Comparison of ENCODE assay signal across 26 mouse cellular contexts in genomic region chr13:42901837-42902236, GRCm38 (mm10).
DNase-seq lines count a peak whose midpoint lies in the region; ATAC-seq and TF ChIP-seq lines count a peak whose summit lies in the region.
"Had no signal": no experiment of that assay in that cellular context is flagged by ENCODE, and none has a peak within 500 bp of the region (broad histone marks: within the 10 kb centered on the region; RNA-seq: fewer than 3 reads in every experiment).

No protein-coding gene starts in this region.

- 0 out of 2 replicates have a peak overlapping the region, but pooled peaks have one; percentile 3 for H3K27ac ChIP-seq in layer of hippocampus, adult 2 months
- H3K27ac ChIP-seq: embryonic facial prominence, embryonic 13.5 days; embryonic facial prominence, embryonic 15.5 days; forebrain, embryonic 10.5 days; forebrain, embryonic 12.5 days had no signal

- TF ChIP-seq CTCF in layer of hippocampus, adult 2 months (conservative IDR thresholded peaks at IDR 0.05) = no peak

- DNase-seq in frontal cortex, postnatal 10 days (ENCODE audit: low spot score in 2 of 2) = no peak
- no peak for DNase-seq in layer of hippocampus, adult 2 months (ENCODE audit: low spot score in 2 of 2)
- DNase-seq in layer of hippocampus, postnatal 10 days (ENCODE audit: low spot score in 2 of 2) = no peak
- DNase-seq in brain, adult 2 months (ENCODE audit: low read depth, low spot score) = peak; percentile 58
- DNase-seq: adrenal gland, adult 8-10 months; adrenal gland, postnatal 14 days; adrenal gland, postnatal 36 days; B cell, adult 2 months; cerebellum, adult 11 months; cerebellum, adult 18-20 months; cerebellum, adult 8-10 months; cerebellum, adult 9-11 months; cerebellum, postnatal 14 days; cerebellum, postnatal 36 days; embryo, embryonic 11 days had no signal

- no peak overlapping the region for H3K4me3 ChIP-seq in layer of hippocampus, adult 2 months
- H3K4me3 ChIP-seq: embryonic facial prominence, embryonic 13.5 days; embryonic facial prominence, embryonic 15.5 days; erythroblast, embryonic 14.5 days; forebrain, embryonic 10.5 days; forebrain, embryonic 12.5 days had no signal

- ATAC-seq in frontal cortex, adult (ENCODE audit: low TSS enrichment) = peak; percentile 40
- ATAC-seq: activated CD4-positive, CD25-positive, alpha-beta regulatory T cell, adult 4 months; CD4-positive, CD25-positive, alpha-beta regulatory T cell, adult 4 months; forebrain, embryonic 14.5 days; forebrain, embryonic 16.5 days; Patski had no signal
